8 mouse cellular contexts compared by ENCODE assay signal in the genomic region with DNA sequence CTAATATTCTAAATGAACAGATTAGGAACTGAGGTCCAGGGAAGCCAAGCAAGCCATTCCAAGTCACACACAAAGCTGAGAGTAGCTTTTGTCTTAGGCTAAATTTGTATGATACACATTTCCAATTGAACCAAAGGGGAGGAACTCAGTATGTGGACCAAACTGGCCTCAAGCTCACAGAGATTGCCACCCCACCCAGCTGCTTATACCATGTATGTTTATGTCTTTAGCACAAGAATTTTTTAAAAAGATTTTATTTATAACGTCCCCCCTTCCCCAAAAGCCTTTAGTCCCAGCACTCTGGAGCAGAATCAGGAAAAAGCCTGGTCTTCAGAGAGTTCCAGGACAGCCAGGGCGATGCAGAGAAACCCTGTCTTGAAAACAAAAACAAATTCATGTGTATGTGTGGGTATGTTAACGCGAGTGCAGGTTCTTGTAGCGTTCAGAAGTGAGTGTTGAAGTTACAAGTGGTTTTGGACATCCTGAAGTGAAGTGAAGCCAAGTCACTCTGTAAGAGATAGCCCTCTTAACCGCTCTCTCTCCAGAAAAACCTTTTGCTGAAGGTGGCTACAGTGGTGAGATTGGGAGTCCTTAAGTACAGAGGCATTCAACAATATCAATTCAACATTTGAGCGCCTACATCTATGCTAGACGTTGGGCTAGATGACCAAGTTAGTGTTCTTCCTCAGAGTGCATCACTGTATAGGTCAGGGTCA. TPM values are rescaled to one million over a fixed set of nuclear protein-coding genes. Genes with fewer than 3 reads are reported as not detected.
A peak's percentile ranks its signal among the peaks of the same experiment; 100 is the strongest.
DNase-seq lines count a peak whose midpoint lies in the region; ATAC-seq and TF ChIP-seq lines count a peak whose summit lies in the region.

No protein-coding gene starts in this region.

- TF ChIP-seq CTCF in spleen, adult 2 months (IDR thresholded peaks at IDR 0.05; ENCODE audit: extremely low read depth, insufficient read depth, insufficient read length, insufficient replicate concordance) = no peak

- no peaks in the 10 kb centered on the region for H3K36me3 ChIP-seq in spleen, adult 2 months (ENCODE audit: control insufficient read depth, insufficient read depth, low read length)
- peaks cover 3% of the 10 kb centered on the region; the same call in 1 of the 2 replicates for H3K36me3 ChIP-seq in forebrain, embryonic 10.5 days (replicated peaks)
- H3K36me3 ChIP-seq in stomach, embryonic 15.5 days = no peaks in the 10 kb centered on the region

- no peak overlapping the region for H3K27ac ChIP-seq in spleen, adult 2 months (ENCODE audit: insufficient read depth, low read length)
- peak overlapping the region; percentile 98 for H3K27ac ChIP-seq in forebrain, embryonic 10.5 days
- no peak overlapping the region; the same call in 1 of the 2 replicates for H3K27ac ChIP-seq in stomach, embryonic 15.5 days

- no peaks in the 10 kb centered on the region for H3K9me3 ChIP-seq in forebrain, embryonic 10.5 days
- no peaks in the 10 kb centered on the region for H3K9me3 ChIP-seq in stomach, embryonic 15.5 days

- TF ChIP-seq POLR2A in spleen, adult 2 months (IDR thresholded peaks at IDR 0.05; ENCODE audit: low read depth, low read length) = no peak

- no peaks in the 10 kb centered on the region for H3K4me1 ChIP-seq in spleen, adult 2 months (ENCODE audit: control insufficient read depth, insufficient read depth, insufficient read length)
- peaks cover 34% of the 10 kb centered on the region for H3K4me1 ChIP-seq in forebrain, embryonic 10.5 days
- H3K4me1 ChIP-seq in stomach, embryonic 15.5 days = 0 out of 2 replicates have a peak, but pooled peaks cover 9% of the 10 kb centered on the region

- WGBS in spleen, adult 2 months = 49% methylated on average over 8 of the region's 8 CpGs
- 37% methylated on average over 8 of the region's 8 CpGs for WGBS in forebrain, embryonic 10.5 days
- 36% methylated on average over 8 of the region's 8 CpGs for WGBS in stomach, embryonic 15.5 days

- ATAC-seq in stomach, embryonic 15.5 days (ENCODE audit: insufficient read depth, low FRiP score, low read depth) = peak; percentile 14; the same call in 1 of the 2 replicates

- peak overlapping the region; percentile 90 for H3K4me2 ChIP-seq in stomach, embryonic 15.5 days

- H3K4me3 ChIP-seq in spleen, adult 2 months (ENCODE audit: extremely low read depth, insufficient read depth, insufficient read length) = peak overlapping the region; percentile 97; the same call in 1 of the 2 replicates
- peak overlapping the region; percentile 99 for H3K4me3 ChIP-seq in forebrain, embryonic 10.5 days
- H3K4me3 ChIP-seq in stomach, embryonic 15.5 days (replicated peaks) = peak overlapping the region; percentile 79

- DNase-seq in spleen, adult 2 months (ENCODE audit: low read depth in 1 of 2, low spot score in 2 of 2) = no peak
- DNase-seq in spleen, adult 18-20 months = no peak
- DNase-seq in forebrain, embryonic 10.5 days (ENCODE audit: extremely low spot score, low spot score) = no peak
- DNase-seq in liver = peak; percentile 41
- DNase-seq in layer of hippocampus, adult 18-20 months (ENCODE audit: low spot score in 2 of 2) = no peak
- DNase-seq in thymus, postnatal 0 days (ENCODE audit: low spot score) = no peak
- no peak for DNase-seq in adrenal gland, adult (ENCODE audit: inconsistent age in 2 of 2, low spot score in 1 of 2)

- no peaks in the 10 kb centered on the region for H3K27me3 ChIP-seq in spleen, adult 2 months (ENCODE audit: control insufficient read depth, insufficient read depth, low read length)
- no peaks in the 10 kb centered on the region for H3K27me3 ChIP-seq in forebrain, embryonic 10.5 days (ENCODE audit: poor library complexity, severe bottlenecking)
- H3K27me3 ChIP-seq in stomach, embryonic 15.5 days (replicated peaks) = no peaks in the 10 kb centered on the region

- H3K9ac ChIP-seq in stomach, embryonic 15.5 days = peak overlapping the region; percentile 60; the same call in 1 of the 2 replicates

RNA-seq across cellular contexts. Expression of a gene that starts 0.9 kb away (rescaled TPM):
- 17.7 and 18.9 TPM in 2 replicates for polyA plus RNA-seq in spleen, adult 2 months (2012; rRNA removed)
- polyA plus RNA-seq in forebrain, embryonic 10.5 days (2016; fragmentation: Nextera tagmentation; extraction: Ambion mirVana) = 29.2 and 31.6 TPM in 2 replicates
- 20.7 and 21.2 TPM in 2 replicates for polyA plus RNA-seq in stomach, embryonic 15.5 days (2015; fragmentation: Nextera tagmentation; extraction: Ambion mirVana)
- total RNA-seq in layer of hippocampus, adult 18-20 months (2021) = 100 to 1,000 TPM; 100 to 109 TPM
- 14.9 and 20.9 TPM in 2 replicates for polyA plus RNA-seq in thymus, postnatal 0 days (2015; fragmentation: Nextera tagmentation; extraction: Ambion mirVana)
